In the genomic region with DNA sequence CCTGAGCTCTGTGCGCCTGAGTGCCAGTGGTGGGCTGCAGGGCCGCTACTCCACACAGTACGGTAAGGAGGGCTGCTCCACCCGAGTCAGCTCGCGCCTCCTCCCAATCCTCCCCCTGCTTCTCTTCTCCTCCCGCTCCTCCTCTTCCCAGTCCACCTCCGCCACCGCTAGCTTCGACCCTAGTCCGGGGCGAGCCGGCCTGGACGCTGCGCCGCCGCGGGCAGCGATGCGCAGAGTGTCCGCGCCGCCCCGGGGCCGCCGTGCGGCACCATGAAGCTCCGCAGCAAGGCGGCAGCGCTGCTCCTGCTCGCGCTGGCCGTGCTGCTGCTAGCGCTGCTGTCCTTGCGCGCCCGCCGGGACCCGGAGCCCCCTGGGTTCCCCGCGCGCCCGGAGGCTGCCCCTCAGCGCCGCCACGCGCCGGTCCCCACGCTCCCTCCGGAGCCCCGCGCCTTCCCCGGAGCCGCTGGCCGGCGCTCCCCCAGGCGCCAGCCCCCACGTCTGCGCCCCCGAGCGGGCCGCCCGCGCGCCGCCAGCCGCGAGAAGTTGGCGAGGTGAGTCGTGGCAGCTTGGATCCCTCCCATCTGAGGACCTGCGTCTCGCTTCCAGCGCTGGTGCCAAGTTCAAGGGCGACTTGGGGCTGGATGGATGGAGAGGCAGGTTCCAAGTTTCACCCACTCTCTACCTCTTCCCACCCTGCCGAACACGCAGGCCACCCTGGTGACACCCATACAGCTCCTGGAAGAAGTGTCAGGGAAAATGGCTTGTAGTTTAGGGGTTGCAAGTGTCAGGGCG, we compare ENCODE assay signal across 8 mouse cellular contexts. TPM values are rescaled to one million over a fixed set of nuclear protein-coding genes. Genes with fewer than 3 reads are reported as not detected.
A peak's percentile ranks its signal among the peaks of the same experiment; 100 is the strongest.
DNase-seq lines count a peak whose midpoint lies in the region; ATAC-seq and TF ChIP-seq lines count a peak whose summit lies in the region.

TSS of gene Gxylt2 (plus strand) at position 161 of the 792 bp plus-strand sequence.

- 1% methylated on average over 66 of the region's 77 CpGs for WGBS in forebrain, embryonic 14.5 days
- WGBS in hindbrain, embryonic 10.5 days = under 1% methylated on average over 77 of the region's 77 CpGs
- WGBS in midbrain, embryonic 12.5 days = under 1% methylated on average over 69 of the region's 77 CpGs
- under 1% methylated on average over 76 of the region's 77 CpGs for WGBS in stomach, embryonic 15.5 days

- H3K36me3 ChIP-seq in E14TG2a.4 (ENCODE audit: insufficient read depth, low read length) = no peaks in the 10 kb centered on the region
- no peaks in the 10 kb centered on the region for H3K36me3 ChIP-seq in forebrain, embryonic 14.5 days (ENCODE audit: control insufficient read depth, insufficient read depth, low read length)
- no peaks in the 10 kb centered on the region for H3K36me3 ChIP-seq in hindbrain, embryonic 10.5 days
- no peaks in the 10 kb centered on the region for H3K36me3 ChIP-seq in midbrain, embryonic 12.5 days
- H3K36me3 ChIP-seq in stomach, embryonic 15.5 days = no peaks in the 10 kb centered on the region

- peaks cover 19% of the 10 kb centered on the region for H3K4me1 ChIP-seq in E14TG2a.4 (replicated peaks; ENCODE audit: low read depth, low read length)
- H3K4me1 ChIP-seq in forebrain, embryonic 14.5 days (ENCODE audit: control insufficient read depth, insufficient read depth, low read length) = peaks cover 6% of the 10 kb centered on the region; the same call in 1 of the 2 replicates
- peaks cover 34% of the 10 kb centered on the region for H3K4me1 ChIP-seq in hindbrain, embryonic 10.5 days (replicated peaks)
- H3K4me1 ChIP-seq in midbrain, embryonic 12.5 days = peaks cover 15% of the 10 kb centered on the region
- H3K4me1 ChIP-seq in stomach, embryonic 15.5 days = 0 out of 2 replicates have a peak, but pooled peaks cover 4% of the 10 kb centered on the region

- no peak for TF ChIP-seq CTCF in E14TG2a.4 (conservative IDR thresholded peaks at IDR 0.05; ENCODE audit: low read length)
- TF ChIP-seq CTCF in left cerebral cortex, adult 2 months (IDR thresholded peaks at IDR 0.05) = peak; percentile 6

- 0 out of 2 replicates have a peak within 1 kb of the TSS, but pooled peaks have one; percentile 1 for H3K27ac ChIP-seq in forebrain, embryonic 14.5 days (ENCODE audit: low read depth, low read length)
- peak within 1 kb of the TSS; percentile 87 for H3K27ac ChIP-seq in hindbrain, embryonic 10.5 days
- no peak within 1 kb of the TSS for H3K27ac ChIP-seq in left cerebral cortex, adult 2 months
- H3K27ac ChIP-seq in midbrain, embryonic 12.5 days (replicated peaks) = 0 out of 2 replicates have a peak within 1 kb of the TSS, but pooled peaks have one; percentile 22
- H3K27ac ChIP-seq in stomach, embryonic 15.5 days = no peak within 1 kb of the TSS

- no peaks in the 10 kb centered on the region for H3K9me3 ChIP-seq in E14TG2a.4 (ENCODE audit: low read length)
- no peaks in the 10 kb centered on the region for H3K9me3 ChIP-seq in forebrain, embryonic 14.5 days (replicated peaks; ENCODE audit: control insufficient read depth, low read length)
- H3K9me3 ChIP-seq in hindbrain, embryonic 10.5 days = no peaks in the 10 kb centered on the region
- H3K9me3 ChIP-seq in midbrain, embryonic 12.5 days = no peaks in the 10 kb centered on the region
- no peaks in the 10 kb centered on the region for H3K9me3 ChIP-seq in stomach, embryonic 15.5 days

- peak within 1 kb of the TSS; percentile 95 for H3K4me2 ChIP-seq in forebrain, embryonic 14.5 days (ENCODE audit: low read length)
- peak within 1 kb of the TSS; percentile 97 for H3K4me2 ChIP-seq in midbrain, embryonic 12.5 days (replicated peaks)
- H3K4me2 ChIP-seq in stomach, embryonic 15.5 days = peak within 1 kb of the TSS; percentile 90

- H3K9ac ChIP-seq in forebrain, embryonic 14.5 days (ENCODE audit: low read length) = peak within 1 kb of the TSS; percentile 67
- peak within 1 kb of the TSS; percentile 60 for H3K9ac ChIP-seq in midbrain, embryonic 12.5 days (replicated peaks)
- peak within 1 kb of the TSS; percentile 27; the same call in 1 of the 2 replicates for H3K9ac ChIP-seq in stomach, embryonic 15.5 days

- H3K4me3 ChIP-seq in E14TG2a.4 (replicated peaks; ENCODE audit: low read length) = peak within 1 kb of the TSS; percentile 82
- peak within 1 kb of the TSS; percentile 60 for H3K4me3 ChIP-seq in forebrain, embryonic 14.5 days (ENCODE audit: low read depth, low read length)
- H3K4me3 ChIP-seq in hindbrain, embryonic 10.5 days = peak within 1 kb of the TSS; percentile 78
- peak within 1 kb of the TSS; percentile 55 for H3K4me3 ChIP-seq in left cerebral cortex, adult 2 months
- H3K4me3 ChIP-seq in midbrain, embryonic 12.5 days = peak within 1 kb of the TSS; percentile 67
- peak within 1 kb of the TSS; percentile 58 for H3K4me3 ChIP-seq in stomach, embryonic 15.5 days (replicated peaks)

- peak; percentile 66 for DNase-seq in R1 (ENCODE audit: low read depth, low spot score)
- peak; percentile 63 for DNase-seq in forebrain, embryonic 14.5 days (ENCODE audit: low spot score)
- peak; percentile 79 for DNase-seq in hindbrain, embryonic 10.5 days (ENCODE audit: low spot score)
- peak; percentile 35 to 43 for DNase-seq in left cerebral cortex, adult 2 months (ENCODE audit: extremely low spot score in 1 of 2, low spot score in 2 of 2)

- peaks cover 61% of the 10 kb centered on the region for H3K27me3 ChIP-seq in E14TG2a.4 (ENCODE audit: insufficient read depth, low read length)
- H3K27me3 ChIP-seq in forebrain, embryonic 14.5 days (replicated peaks; ENCODE audit: control insufficient read depth, insufficient read depth, low read length) = peaks cover 17% of the 10 kb centered on the region
- H3K27me3 ChIP-seq in hindbrain, embryonic 10.5 days (ENCODE audit: insufficient read depth, poor library complexity, severe bottlenecking) = peaks cover 59% of the 10 kb centered on the region
- peaks cover 43% of the 10 kb centered on the region for H3K27me3 ChIP-seq in midbrain, embryonic 12.5 days
- H3K27me3 ChIP-seq in stomach, embryonic 15.5 days (replicated peaks) = peaks cover 17% of the 10 kb centered on the region

- peak; percentile 87 for ATAC-seq in forebrain, embryonic 14.5 days
- ATAC-seq in midbrain, embryonic 12.5 days (ENCODE audit: low FRiP score, low read depth) = peak; percentile 86
- ATAC-seq in stomach, embryonic 15.5 days (ENCODE audit: insufficient read depth, low FRiP score, low read depth) = peak; percentile 81
- ATAC-seq in erythroid progenitor cell, adult 5-6 weeks (replicated peaks; ENCODE audit: low FRiP score, poor library complexity, severe bottlenecking) = no peak

- intact Hi-C loops in left cerebral cortex, adult 2 months (cut with DNase I) = loop anchor here (10.0 kb wide), 1 partner anchor 130 kb away; the partner anchor contains the start of gene Ppp4r2

RNA-seq across cellular contexts. Expression of gene Gxylt2, which starts in this region (rescaled TPM):
- 0.81 and 1.0 TPM in 2 replicates for polyA plus RNA-seq in forebrain, embryonic 14.5 days (2014; fragmentation: Nextera tagmentation; extraction: Ambion mirVana)
- polyA plus RNA-seq in hindbrain, embryonic 10.5 days (2016; fragmentation: Nextera tagmentation; extraction: Ambion mirVana) = 2.4 and 3.1 TPM in 2 replicates
- total RNA-seq in left cerebral cortex, adult 2 months (2021) = 1 to 10 TPM; 1.2 to 1.6 TPM
- polyA plus RNA-seq in midbrain, embryonic 12.5 days (2016; fragmentation: Nextera tagmentation; extraction: Ambion mirVana) = 5.6 and 6.0 TPM in 2 replicates
- polyA plus RNA-seq in stomach, embryonic 15.5 days (2015; fragmentation: Nextera tagmentation; extraction: Ambion mirVana) = 1.6 and 2.1 TPM in 2 replicates
- total RNA-seq in erythroid progenitor cell, adult 5-6 weeks (2015; ENCODE audit: low replicate concordance) = not detected in 2 replicates
- total RNA-seq in erythroid progenitor cell, adult 5-6 weeks (2017; ENCODE audit: low replicate concordance) = not detected in 2 replicates

Comparison
In these comparisons a context has a peak if more than half of its experiments do, and no peak if none do; other contexts are left out.
1. H3K27ac ChIP-seq: peak in forebrain, embryonic 14.5 days (single experiment), hindbrain, embryonic 10.5 days (single experiment) and midbrain, embryonic 12.5 days (single experiment); none in left cerebral cortex, adult 2 months (single experiment) and stomach, embryonic 15.5 days (single experiment).
2. Peak in every context shown above with its lines, with median percentiles within 50 percentile points of each other: H3K4me3 ChIP-seq, DNase-seq, H3K4me2 ChIP-seq and H3K9ac ChIP-seq.